Mouse (Mus musculus) neural tube, embryonic 11.5 days (tissue): ENCODE measurements around the gene Adsl. TPM values are rescaled to one million over a fixed set of nuclear protein-coding genes. Genes with fewer than 3 reads are reported as not detected.

Experiments
- ATAC-seq: fragments of 200-750 bp; cut with Nextera tagmentation; 2 replicates; pipeline ENCODE4 v1.8.0; 2017; ENCODE audit warnings: moderate number of reproducible peaks, mild to moderate bottlenecking, moderate TSS enrichment, moderate library complexity; ENCODE audit not compliant: insufficient read depth, low FRiP score, low TSS enrichment
- DNase-seq: peaks from one replicate; pipeline ENCODE4 v3.0.0-alpha.2; 2015; ENCODE audit warnings: low spot score
- H3K27ac ChIP-seq: fragments of 300-500 bp; sonication (generic); 2 replicates; pipeline ENCODE4 v1.5.1; 2014; ENCODE audit warnings: low read depth, mild to moderate bottlenecking, low read length
- H3K27me3 ChIP-seq: fragments of 300-500 bp; sonication (generic); 2 replicates; pipeline ENCODE4 v1.6.1; 2014; ENCODE audit warnings: mild to moderate bottlenecking, low read length, mixed read lengths; ENCODE audit not compliant: control insufficient read depth, insufficient read depth
- H3K36me3 ChIP-seq: fragments of 300-500 bp; sonication (generic); 2 replicates; pipeline ENCODE4 v1.6.1; 2014; ENCODE audit warnings: mild to moderate bottlenecking, low read length, moderate library complexity, mixed read lengths; ENCODE audit not compliant: control insufficient read depth, insufficient read depth
- H3K4me1 ChIP-seq: fragments of 300-500 bp; sonication (generic); 2 replicates; pipeline ENCODE4 v1.6.1; 2014; ENCODE audit warnings: low read length, mixed read lengths; ENCODE audit not compliant: control insufficient read depth, insufficient read depth
- H3K4me2 ChIP-seq: fragments of 300-500 bp; sonication (generic); 2 replicates; pipeline ENCODE4 v1.6.1; 2014; ENCODE audit warnings: low read depth, mild to moderate bottlenecking, moderate library complexity
- H3K4me3 ChIP-seq: fragments of 300-500 bp; sonication (generic); 2 replicates; pipeline ENCODE4 v1.5.1; 2014; ENCODE audit warnings: low read depth, low read length
- H3K9ac ChIP-seq: fragments of 300-500 bp; sonication (generic); 2 replicates; pipeline ENCODE4 v1.6.1; 2014; ENCODE audit warnings: mild to moderate bottlenecking, low read length
- H3K9me3 ChIP-seq: fragments of 300-500 bp; sonication (generic); 2 replicates; pipeline ENCODE4 v1.6.1; 2016; ENCODE audit warnings: low read length; ENCODE audit not compliant: control insufficient read depth
- WGBS: fragments of 180-500 bp; shearing (Covaris S2); extraction: QIAGEN DNeasy Blood & Tissue Kit; methylation state at CpG from one replicate; pipeline ENCODE4 v1.1.7; 2014; 5-methylcytosine and 5-hydroxymethylcytosine counted together
- polyA plus RNA-seq: library from polyadenylated mRNA; unstranded; fragments of >200 nt; fragmentation: Nextera tagmentation; extraction: Ambion mirVana; gene quantifications from 2 replicates; pipeline ENCODE4 v1.2.1, GENCODE M21; 2014

Gene Adsl
- polyA plus RNA-seq, 1 experiment from 2014 or later, result 162 TPM

DNA sequence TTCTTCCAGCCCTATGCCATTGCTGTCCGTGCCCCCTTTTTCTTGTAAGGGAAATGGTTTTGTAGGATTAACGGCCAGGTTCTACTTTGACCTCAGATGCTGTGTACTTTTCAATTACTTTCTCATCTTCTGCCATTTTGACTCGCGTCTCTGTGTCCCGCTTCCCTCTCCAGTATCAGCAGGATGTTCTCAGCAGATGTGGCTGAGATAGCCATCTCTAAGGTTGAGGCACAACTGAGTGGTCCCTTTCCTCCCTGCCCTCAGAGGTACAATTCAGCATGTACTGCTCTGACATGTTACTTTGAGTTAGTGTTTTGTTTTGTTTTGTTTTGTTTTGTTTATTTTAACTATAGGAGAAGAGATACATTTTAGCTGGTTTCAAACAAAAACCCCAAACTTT is 13.4 kb upstream of the Adsl start:
- Histone ChIP-seq H3K4me3 (no peak overlapping the region), H3K36me3 (no peaks in the 10 kb centered on the region), H3K9ac (no peak overlapping the region), H3K27ac (no peak overlapping the region), H3K4me2 (no peak overlapping the region), H3K27me3 (no peaks in the 10 kb centered on the region), H3K4me1 (no peaks in the 10 kb centered on the region), H3K9me3 (no peaks in the 10 kb centered on the region)
- no peak for ATAC-seq
- 94% methylated on average over 5 of the region's 5 CpGs for WGBS
- DNase-seq, result no peak

DNA sequence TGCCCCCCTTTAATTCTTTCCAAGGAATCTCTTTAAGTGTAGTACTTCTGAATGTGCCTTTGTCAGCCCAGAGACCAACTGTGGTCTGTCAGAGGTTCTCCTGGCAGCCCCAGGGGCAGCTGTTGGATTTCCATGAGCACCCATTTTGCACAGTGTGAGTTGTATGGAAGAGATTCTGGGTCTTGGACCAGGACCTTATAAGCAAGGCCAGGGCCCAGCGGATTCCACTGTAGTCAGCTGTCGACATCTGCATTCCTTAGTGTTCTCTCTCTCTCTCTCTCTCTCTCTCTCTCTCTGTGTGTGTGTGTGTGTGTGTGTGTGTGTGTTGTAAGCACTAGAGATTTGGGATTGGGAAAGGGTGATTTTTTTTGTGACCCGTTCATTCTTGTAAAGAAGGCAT is 11.6 kb upstream of the Adsl start:
- H3K4me2 ChIP-seq, result no peak overlapping the region
- H3K4me3 ChIP-seq, result no peak overlapping the region
- H3K9me3 ChIP-seq, result no peaks in the 10 kb centered on the region
- DNase-seq (no peak), ATAC-seq (no peak)
- 91% methylated on average over 3 of the region's 3 CpGs for WGBS
- H3K4me1 ChIP-seq, result no peaks in the 10 kb centered on the region
- H3K27me3 ChIP-seq, result no peaks in the 10 kb centered on the region
- H3K9ac ChIP-seq, result no peak overlapping the region
- H3K27ac ChIP-seq, result no peak overlapping the region
- no peaks in the 10 kb centered on the region for H3K36me3 ChIP-seq

DNA sequence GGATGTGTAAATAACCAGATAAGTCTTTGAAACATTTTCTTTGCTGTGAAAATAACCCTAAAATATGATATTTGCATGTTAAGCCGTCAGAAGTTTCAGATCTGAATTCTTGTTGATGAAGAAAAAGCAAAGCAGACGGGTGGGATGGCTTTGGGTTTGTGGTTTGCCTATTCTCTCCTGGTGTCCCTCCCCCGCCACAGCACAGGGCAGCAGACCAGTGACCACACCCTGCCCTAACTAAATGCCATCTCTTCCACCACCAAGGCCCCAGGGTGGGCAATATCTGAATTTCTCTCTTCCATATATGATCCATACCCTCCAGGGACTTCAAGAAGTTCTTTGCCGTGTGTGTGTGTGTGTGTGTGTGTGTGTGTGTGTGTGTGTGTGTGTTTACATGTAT is 9.7 kb upstream of the Adsl start:
- no peak overlapping the region for H3K4me2 ChIP-seq
- H3K4me1 ChIP-seq, result no peaks in the 10 kb centered on the region
- no peaks in the 10 kb centered on the region for H3K36me3 ChIP-seq
- no peaks in the 10 kb centered on the region for H3K27me3 ChIP-seq
- ATAC-seq, result no peak
- no peak overlapping the region for H3K4me3 ChIP-seq
- no peak overlapping the region for H3K9ac ChIP-seq
- H3K27ac ChIP-seq, result no peak overlapping the region
- DNase-seq, result no peak
- 94% methylated on average over 4 of the region's 4 CpGs for WGBS
- H3K9me3 ChIP-seq, result no peaks in the 10 kb centered on the region

DNA sequence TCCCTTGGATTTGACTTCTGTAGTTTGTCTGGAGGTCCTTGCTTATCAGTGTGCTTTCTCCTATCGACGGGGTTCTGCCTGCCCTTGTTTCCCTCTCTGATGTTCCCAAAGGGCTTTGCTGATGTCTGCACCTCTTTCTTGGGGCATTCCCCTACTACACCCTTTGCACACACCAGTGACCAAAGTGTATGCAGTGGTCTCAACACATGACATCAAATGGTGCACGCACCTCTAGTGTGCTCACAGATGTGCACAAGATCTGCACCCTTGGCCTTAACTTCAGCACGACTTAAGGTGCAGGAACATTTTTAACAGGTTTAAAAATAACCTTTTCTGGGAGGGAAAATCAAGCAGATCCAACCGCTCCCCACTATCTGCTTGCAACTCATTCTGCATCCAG is 8.9 kb upstream of the Adsl start:
- Histone ChIP-seq H3K9ac (no peak overlapping the region), H3K36me3 (no peaks in the 10 kb centered on the region), H3K27ac (no peak overlapping the region), H3K27me3 (no peaks in the 10 kb centered on the region), H3K4me1 (no peaks in the 10 kb centered on the region), H3K9me3 (no peaks in the 10 kb centered on the region), H3K4me3 (no peak overlapping the region), H3K4me2 (no peak overlapping the region)
- DNase-seq (no peak), ATAC-seq (no peak)
- 88% methylated on average over 5 of the region's 5 CpGs for WGBS

DNA sequence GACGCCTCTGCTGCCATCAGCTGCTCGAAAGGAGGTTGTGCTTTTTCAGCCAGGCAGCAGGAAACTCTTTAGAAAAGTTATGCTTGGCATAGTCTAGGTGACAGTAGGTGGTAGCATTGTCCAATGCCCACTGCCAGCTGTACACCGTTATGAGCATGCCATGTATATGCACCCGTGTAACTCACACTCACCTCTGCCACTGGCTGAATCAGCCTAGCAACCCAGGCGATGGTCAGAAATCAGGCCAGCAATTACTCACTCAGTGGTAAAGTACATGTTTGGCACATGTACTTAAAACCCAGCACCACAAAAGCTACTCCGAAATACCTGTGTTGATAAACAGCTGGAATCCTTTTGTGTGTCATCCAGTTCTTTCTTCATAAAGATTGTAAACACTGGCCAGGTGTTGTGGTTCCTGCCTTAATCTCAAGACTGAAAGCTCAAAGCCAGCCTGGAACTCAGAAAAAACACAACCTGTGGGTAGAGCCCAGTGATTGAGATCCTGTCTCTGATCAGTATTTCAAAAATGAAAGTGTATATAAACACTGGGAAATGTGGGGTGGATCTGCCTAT is 6.7 kb upstream of the Adsl start:
- 84% methylated on average over 6 of the region's 6 CpGs for WGBS
- no peak for DNase-seq
- H3K4me1 ChIP-seq, result no peaks in the 10 kb centered on the region

DNA sequence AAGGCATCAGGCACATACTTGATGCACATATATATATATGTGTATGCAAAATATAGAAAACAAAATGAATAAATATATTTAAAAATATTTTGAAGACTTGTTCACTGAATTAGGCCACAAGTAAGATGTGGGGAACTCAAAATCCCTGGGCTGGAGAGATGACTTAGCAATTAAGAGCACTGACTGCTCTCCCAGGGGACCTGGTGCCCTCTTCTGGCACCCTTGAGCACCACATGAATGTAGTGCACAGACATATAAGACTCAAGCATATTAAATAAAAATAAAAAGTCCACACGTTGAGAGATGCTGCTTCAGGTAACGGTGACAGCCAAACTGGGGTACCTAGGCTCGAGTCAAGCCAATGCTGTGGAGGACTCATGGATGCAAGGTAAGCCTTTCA is 2.4 kb upstream of the Adsl start:
- Histone ChIP-seq H3K27ac (no peak overlapping the region), H3K4me2 (no peak overlapping the region), H3K4me1 (peaks cover 10% of the 10 kb centered on the region), H3K27me3 (no peaks in the 10 kb centered on the region), H3K9me3 (no peaks in the 10 kb centered on the region), H3K9ac (no peak overlapping the region), H3K4me3 (no peak overlapping the region), H3K36me3 (no peaks in the 10 kb centered on the region)
- no peak for DNase-seq
- 60% methylated on average over 3 of the region's 3 CpGs for WGBS
- ATAC-seq, result no peak

More for the DNA sequence above, 6.7 kb upstream of the Adsl start:
- H3K27ac ChIP-seq, result no peak overlapping the region
- H3K4me2 ChIP-seq, result no peak overlapping the region
- H3K9me3 ChIP-seq, result no peaks in the 10 kb centered on the region
- H3K9ac ChIP-seq, result no peak overlapping the region
- no peaks in the 10 kb centered on the region for H3K36me3 ChIP-seq
- H3K27me3 ChIP-seq, result no peaks in the 10 kb centered on the region
- no peak for ATAC-seq
- H3K4me3 ChIP-seq, result no peak overlapping the region

DNA sequence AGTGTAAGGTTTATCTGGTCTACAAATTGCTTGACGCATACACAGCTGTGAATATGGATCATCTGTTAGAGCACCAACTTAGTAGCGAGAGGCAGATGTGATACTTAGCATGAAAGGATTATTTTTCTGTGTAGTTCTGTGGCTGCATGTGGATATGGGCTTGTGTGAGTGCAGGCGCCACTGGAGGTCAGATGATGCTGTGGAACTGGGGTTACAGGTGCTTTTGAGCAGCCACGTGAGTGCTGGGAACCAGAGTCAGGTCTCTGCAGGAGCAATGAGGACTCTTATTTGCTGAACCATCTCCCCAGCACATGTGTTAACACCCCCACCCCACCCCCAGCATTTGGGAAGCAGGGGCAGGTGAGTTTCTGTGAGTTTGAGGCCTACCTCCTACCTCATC is 1.1 kb downstream of the Adsl start:
- Histone ChIP-seq H3K4me2 (peak overlapping the region; percentile 73), H3K9ac (peak overlapping the region; percentile 70; the same call in 1 of the 2 replicates), H3K4me3 (peak overlapping the region; percentile 93), H3K27me3 (no peaks in the 10 kb centered on the region), H3K36me3 (peaks cover 2% of the 10 kb centered on the region; the same call in 1 of the 2 replicates), H3K9me3 (no peaks in the 10 kb centered on the region), H3K27ac (no peak overlapping the region), H3K4me1 (peaks cover 10% of the 10 kb centered on the region)
- 70% methylated on average over 4 of the region's 4 CpGs for WGBS
- ATAC-seq (no peak), DNase-seq (no peak)

DNA sequence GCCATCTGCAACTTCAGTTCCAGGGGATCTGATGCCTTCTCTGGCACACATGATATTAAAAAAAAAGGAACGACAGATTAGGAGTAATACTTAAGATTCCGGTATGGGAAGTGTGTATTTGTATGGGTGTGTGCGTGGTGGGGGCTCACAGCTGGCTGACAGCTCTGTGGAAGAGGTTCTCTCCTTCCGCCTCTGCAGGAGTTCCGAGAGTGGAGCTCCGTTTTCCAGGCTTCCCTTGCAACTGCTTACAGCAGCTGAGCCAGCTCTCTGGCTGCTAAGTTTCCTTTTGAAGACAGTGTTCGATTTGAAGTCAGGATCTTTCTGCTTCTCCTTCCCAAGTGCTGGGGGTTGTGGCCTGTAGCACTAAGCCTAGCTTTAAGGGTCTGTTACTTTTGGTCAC is 1.8 kb downstream of the Adsl start:
- H3K9ac ChIP-seq, result no peak overlapping the region
- ATAC-seq, result no peak

DNA sequence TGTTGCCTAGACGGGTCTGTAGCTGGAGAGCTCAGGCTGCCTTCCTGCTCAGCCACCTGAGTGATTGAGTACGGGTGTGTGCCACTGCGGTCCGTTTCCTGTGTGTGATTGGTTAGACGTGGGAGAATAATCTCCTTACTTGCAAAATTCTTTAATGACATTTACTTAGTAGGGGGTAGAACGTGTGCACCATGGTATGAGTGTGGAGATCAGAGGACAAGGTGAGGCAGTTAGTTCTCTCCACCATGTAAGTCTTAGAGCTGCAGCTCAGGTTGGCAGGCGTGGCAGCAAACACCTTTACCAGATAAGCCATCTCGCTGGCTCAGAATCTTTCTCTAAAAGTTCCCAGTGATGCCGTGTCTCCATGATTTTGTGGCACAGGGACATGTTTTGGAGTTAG is 5.7 kb downstream of the Adsl start:
- no peak for ATAC-seq
- 94% methylated on average over 9 of the region's 9 CpGs for WGBS
- no peak overlapping the region for H3K4me2 ChIP-seq
- no peaks in the 10 kb centered on the region for H3K27me3 ChIP-seq
- no peak overlapping the region for H3K9ac ChIP-seq
- DNase-seq, result no peak
- no peaks in the 10 kb centered on the region for H3K9me3 ChIP-seq
- peaks cover 13% of the 10 kb centered on the region for H3K36me3 ChIP-seq
- peaks cover 8% of the 10 kb centered on the region for H3K4me1 ChIP-seq
- no peak overlapping the region for H3K4me3 ChIP-seq
- no peak overlapping the region for H3K27ac ChIP-seq

More for the DNA sequence above, 1.8 kb downstream of the Adsl start:
- WGBS, result 94% methylated on average over 7 of the region's 7 CpGs
- Histone ChIP-seq H3K27me3 (no peaks in the 10 kb centered on the region), H3K9me3 (no peaks in the 10 kb centered on the region), H3K4me2 (no peak overlapping the region), H3K4me1 (peaks cover 10% of the 10 kb centered on the region), H3K36me3 (peaks cover 6% of the 10 kb centered on the region), H3K4me3 (no peak overlapping the region; the same call in 1 of the 2 replicates), H3K27ac (no peak overlapping the region)
- DNase-seq, result no peak
